Mouse (Mus musculus) forebrain, postnatal 0 days (tissue): ENCODE results near the gene Rnase13. TPM values are rescaled to one million over a fixed set of nuclear protein-coding genes. Genes with fewer than 3 reads are reported as not detected.

ENCODE experiments used
- ATAC-seq: fragments of 200-750 bp; cut with Nextera tagmentation; 2 replicates; pipeline ENCODE4 v1.8.0; 2017; ENCODE audit warnings: mild to moderate bottlenecking, moderate library complexity
- DNase-seq: peaks from one replicate; pipeline ENCODE4 v3.0.0-alpha.2; 2015
- H3K27ac ChIP-seq: fragments of 300-500 bp; sonication (generic); 2 replicates; pipeline ENCODE4 v1.5.1; 2014; ENCODE audit warnings: low read depth, mild to moderate bottlenecking, antibody characterized with exemption, low read length, moderate library complexity, mixed read lengths
- H3K27me3 ChIP-seq: fragments of 300-500 bp; sonication (generic); 2 replicates; pipeline ENCODE4 v1.6.1; 2014; ENCODE audit warnings: mild to moderate bottlenecking, low read length, mixed read lengths; ENCODE audit not compliant: insufficient read depth
- H3K36me3 ChIP-seq: fragments of 300-500 bp; sonication (generic); 2 replicates; pipeline ENCODE4 v1.6.1; 2014; ENCODE audit warnings: mild to moderate bottlenecking, moderate library complexity; ENCODE audit not compliant: insufficient read depth
- H3K4me1 ChIP-seq: fragments of 300-500 bp; sonication (generic); 2 replicates; pipeline ENCODE4 v1.6.1; 2014; ENCODE audit warnings: antibody characterized with exemption; ENCODE audit not compliant: insufficient read depth
- H3K4me2 ChIP-seq: fragments of 300-500 bp; sonication (generic); 2 replicates; pipeline ENCODE4 v1.6.1; 2014; ENCODE audit warnings: low read depth, mild to moderate bottlenecking, moderate library complexity
- H3K4me3 ChIP-seq: fragments of 300-500 bp; sonication (generic); 2 replicates; pipeline ENCODE4 v1.5.1; 2014; ENCODE audit warnings: low read depth, low read length, mixed read lengths
- H3K9ac ChIP-seq: fragments of 300-500 bp; sonication (generic); 2 replicates; pipeline ENCODE4 v1.6.1; 2014; ENCODE audit warnings: mild to moderate bottlenecking
- H3K9me3 ChIP-seq: fragments of 300-500 bp; sonication (generic); 2 replicates; pipeline ENCODE4 v1.6.1; 2016; ENCODE audit warnings: low read length
- CTCF ChIP-seq: sonication (generic); IDR thresholded peaks from 2 replicates; pipeline ENCODE4 v1.5.1; 2016; ENCODE audit warnings: antibody characterized with exemption, control low read depth, low read depth
- WGBS: fragments of 180-500 bp; shearing (Covaris S2); extraction: QIAGEN DNeasy Blood & Tissue Kit; methylation state at CpG from one replicate; pipeline ENCODE4 v1.1.7; 2014; 5-methylcytosine and 5-hydroxymethylcytosine counted together
- polyA plus RNA-seq: library from polyadenylated mRNA; unstranded; fragments of >200 nt; fragmentation: Nextera tagmentation; extraction: Ambion mirVana; gene quantifications from 2 replicates; pipeline ENCODE4 v1.2.1, GENCODE M21; 2015
- total RNA-seq: library from RNA; depleted of rRNA; stranded (reverse); fragments of >200 nt; gene quantifications from 2 replicates; pipeline ENCODE4 v1.2.3, GENCODE M21; 2014

The Rnase13 gene
- total and polyA plus RNA-seq, 2 experiments from 2014 or later, result not detected

GRCm38 (mm10) chr14:51893094-51893794, 29.3 kb downstream of the Rnase13 start:
- no peak for ATAC-seq
- DNase-seq, result no peak
- Histone ChIP-seq H3K36me3 (peaks cover 52% of the 10 kb centered on the region), H3K4me1 (no peaks in the 10 kb centered on the region), H3K9ac (no peak overlapping the region), H3K4me3 (no peak overlapping the region), H3K4me2 (no peak overlapping the region), H3K27me3 (no peaks in the 10 kb centered on the region), H3K9me3 (no peaks in the 10 kb centered on the region), H3K27ac (no peak overlapping the region)
- WGBS, result 23% methylated on average over 10 of the region's 10 CpGs
- TF ChIP-seq CTCF, result no peak

GRCm38 (mm10) chr14:51892191-51892939, 30.2 kb downstream of the Rnase13 start, which contains the start of gene Slc39a2:
Gene Slc39a2 (plus strand): TSS chr14:51892889.
- H3K36me3 ChIP-seq, result peaks cover 58% of the 10 kb centered on the region
- H3K4me3 ChIP-seq, result no peak within 1 kb of the TSS

GRCm38 (mm10) chr14:51889833-51890232, 32.7 kb downstream of the Rnase13 start:
- Histone ChIP-seq H3K36me3 (peaks cover 65% of the 10 kb centered on the region), H3K4me1 (peaks cover 11% of the 10 kb centered on the region; the same call in 1 of the 2 replicates), H3K9ac (no peak overlapping the region), H3K27me3 (no peaks in the 10 kb centered on the region), H3K9me3 (no peaks in the 10 kb centered on the region), H3K4me3 (no peak overlapping the region), H3K4me2 (no peak overlapping the region), H3K27ac (no peak overlapping the region)
- no peak for ATAC-seq
- TF ChIP-seq CTCF, result no peak
- WGBS, result 83% methylated on average over 6 of the region's 6 CpGs
- DNase-seq, result no peak

More at GRCm38 (mm10) chr14:51892191-51892939, 30.2 kb downstream of the Rnase13 start, which contains the start of gene Slc39a2:
- 93% methylated on average over 9 of the region's 9 CpGs for WGBS
- no peak for TF ChIP-seq CTCF
- H3K4me2 ChIP-seq, result no peak within 1 kb of the TSS
- no peak within 1 kb of the TSS for H3K27ac ChIP-seq
- no peak within 1 kb of the TSS for H3K9ac ChIP-seq
- no peaks in the 10 kb centered on the region for H3K27me3 ChIP-seq
- H3K9me3 ChIP-seq, result no peaks in the 10 kb centered on the region
- no peaks in the 10 kb centered on the region for H3K4me1 ChIP-seq
- ATAC-seq (no peak), DNase-seq (no peak)

GRCm38 (mm10) chr14:51886051-51886450, 36.5 kb downstream of the Rnase13 start:
- ATAC-seq (no peak), DNase-seq (no peak)
- WGBS, result 45% methylated on average over 6 of the region's 6 CpGs
- Histone ChIP-seq H3K9ac (0 out of 2 replicates have a peak overlapping the region, but pooled peaks have one; percentile 87), H3K9me3 (no peaks in the 10 kb centered on the region), H3K4me3 (no peak overlapping the region), H3K4me2 (peak overlapping the region; percentile 83), H3K27me3 (no peaks in the 10 kb centered on the region), H3K36me3 (peaks cover 39% of the 10 kb centered on the region), H3K27ac (no peak overlapping the region), H3K4me1 (peaks cover 11% of the 10 kb centered on the region; the same call in 1 of the 2 replicates)
- TF ChIP-seq CTCF, result no peak

- peak; percentile 42 for TF ChIP-seq CTCF
- Histone ChIP-seq H3K36me3 (peaks cover 26% of the 10 kb centered on the region), H3K4me1 (peaks cover 11% of the 10 kb centered on the region; the same call in 1 of the 2 replicates), H3K9ac (peak within 1 kb of the TSS; percentile 87), H3K4me2 (peak within 1 kb of the TSS; percentile 83), H3K27ac (peak within 1 kb of the TSS; percentile 88), H3K4me3 (peak within 1 kb of the TSS; percentile 82), H3K27me3 (no peaks in the 10 kb centered on the region), H3K9me3 (no peaks in the 10 kb centered on the region)
- DNase-seq, result peak; percentile 96
- ATAC-seq, result peak; percentile 99
- under 1% methylated on average over 42 of the region's 43 CpGs for WGBS
Observed at GRCm38 (mm10) chr14:51884598-51885331, 37.8 kb downstream of the Rnase13 start, which contains the start of gene Mettl17. Gene Mettl17 (plus strand): TSS chr14:51884842.

- peak overlapping the region; percentile 82 for H3K4me3 ChIP-seq
- H3K9me3 ChIP-seq, result no peaks in the 10 kb centered on the region
- H3K27me3 ChIP-seq, result no peaks in the 10 kb centered on the region
- TF ChIP-seq CTCF, result no peak
- H3K36me3 ChIP-seq, result peaks cover 19% of the 10 kb centered on the region
- WGBS, result under 1% methylated on average over 14 of the region's 14 CpGs
- DNase-seq, result no peak
- ATAC-seq, result peak; percentile 3; the same call in 1 of the 2 replicates
- peak overlapping the region; percentile 87 for H3K9ac ChIP-seq
- peak overlapping the region; percentile 88 for H3K27ac ChIP-seq
- H3K4me1 ChIP-seq, result peaks cover 11% of the 10 kb centered on the region; the same call in 1 of the 2 replicates
- H3K4me2 ChIP-seq, result peak overlapping the region; percentile 83
Observed at GRCm38 (mm10) chr14:51884031-51884544, 38.5 kb downstream of the Rnase13 start.
